18 mouse cellular contexts compared by ENCODE assay signal in genomic region chr3:130831788-130832187, GRCm38 (mm10).
"Had no signal": no experiment of that assay in that cellular context is flagged by ENCODE, and none has a peak within 500 bp of the region (broad histone marks: within the 10 kb centered on the region; RNA-seq: fewer than 3 reads in every experiment).

No protein-coding gene starts in this region.

- H3K27ac ChIP-seq: limb, embryonic 12.5 days; liver, embryonic 13.5 days; lung, embryonic 15.5 days; macrophage; midbrain, embryonic 12.5 days; neural tube, embryonic 13.5 days had no signal

- H3K27me3 ChIP-seq: limb, embryonic 12.5 days; liver, embryonic 13.5 days; lung, embryonic 15.5 days; midbrain, embryonic 12.5 days; neural tube, embryonic 13.5 days had no signal

- H3K4me2 ChIP-seq: limb, embryonic 12.5 days; liver, embryonic 13.5 days; lung, embryonic 15.5 days; midbrain, embryonic 12.5 days; neural tube, embryonic 13.5 days had no signal

- H3K4me1 ChIP-seq: megakaryocyte, embryonic 14.5 days; neural tube, embryonic 13.5 days had no signal

- ATAC-seq: inflammation-experienced regulatory T-cells, adult 6 months; intestine, postnatal 0 days; liver, postnatal 0 days; midbrain, embryonic 16.5 days had no signal

- DNase-seq: layer of hippocampus, adult 9-11 months; layer of hippocampus, postnatal 36 days; liver; liver, embryonic 13.5 days; liver, postnatal 0 days; lung, postnatal 14 days; retina, postnatal 1 day; right cerebral cortex, postnatal 14 days; thymus, postnatal 4 days had no signal

- H3K9me3 ChIP-seq: limb, embryonic 12.5 days; liver, embryonic 13.5 days; lung, embryonic 15.5 days; megakaryocyte, embryonic 14.5 days; midbrain, embryonic 12.5 days; neural tube, embryonic 13.5 days had no signal

- H3K36me3 ChIP-seq: limb, embryonic 12.5 days; liver, embryonic 13.5 days; lung, embryonic 15.5 days; midbrain, embryonic 12.5 days; neural tube, embryonic 13.5 days had no signal

- H3K4me3 ChIP-seq: limb, embryonic 12.5 days; liver, embryonic 13.5 days; lung, embryonic 15.5 days; megakaryocyte, embryonic 14.5 days; midbrain, embryonic 12.5 days; neural tube, embryonic 13.5 days had no signal

- H3K9ac ChIP-seq: limb, embryonic 12.5 days; liver, embryonic 13.5 days; liver, postnatal 0 days; lung, embryonic 15.5 days; midbrain, embryonic 12.5 days; neural tube, embryonic 13.5 days had no signal
